Mouse (Mus musculus): Measurements from ENCODE around the gene Gm20388.

GRCm38 (mm10) chr8:120671775-120672174, 761.1 kb downstream of the Gm20388 start:
- TF ChIP-seq CTCF (IDR thresholded peaks at IDR 0.05; ENCODE audit: insufficient read depth, low read depth, low read length): no peak
- TF ChIP-seq POLR2A (IDR thresholded peaks at IDR 0.05; ENCODE audit: insufficient read depth, low read depth, low read length): no peak

All from olfactory bulb, adult 2 months (tissue).